Mouse (Mus musculus) heart, postnatal 14 days (tissue): ENCODE results near the gene Pcp4. TPM values are rescaled to one million over a fixed set of nuclear protein-coding genes. Genes with fewer than 3 reads are reported as not detected.

ENCODE experiments used
- DNase-seq, 2 experiments: peaks; one replicate each; pipeline ENCODE4 v3.0.0; 2021 to 2022
- intact Hi-C: fragments of 180-260 bp; cut with DNase I; formaldehyde crosslinking; loops from one replicate; pipeline ENCODE4 v1.15.1; 2025
- total RNA-seq, 2 experiments: library from RNA; stranded (reverse); gene quantifications; 2 replicates each; pipeline ENCODE4 v1.2.3; 2021

The Pcp4 gene
- total RNA-seq, 2 experiments from 2014 or later, result 1.4 to 2.3 TPM

DNA sequence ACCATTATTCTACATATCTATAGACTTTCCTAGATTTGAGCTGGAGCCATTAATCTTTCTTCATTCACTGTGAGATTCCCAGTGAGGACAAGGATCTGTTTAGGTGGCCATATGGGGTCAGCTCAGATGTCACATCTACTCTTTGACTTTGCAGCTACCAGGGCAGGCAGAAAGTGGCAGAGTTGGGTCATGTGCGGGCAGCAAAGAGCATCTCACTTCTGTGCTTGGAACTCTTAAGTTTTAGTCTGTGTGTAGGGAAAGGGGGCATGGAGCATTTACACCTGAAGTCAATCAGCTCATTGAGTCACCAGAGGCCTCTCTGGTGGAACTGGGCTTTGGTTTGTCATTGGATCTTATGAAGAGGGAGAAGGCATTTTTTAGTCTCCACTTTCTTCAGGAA lies 90.9 kb downstream of the Pcp4 start:
- DNase-seq, result no peak
- intact Hi-C loops, result no loop called here

DNA sequence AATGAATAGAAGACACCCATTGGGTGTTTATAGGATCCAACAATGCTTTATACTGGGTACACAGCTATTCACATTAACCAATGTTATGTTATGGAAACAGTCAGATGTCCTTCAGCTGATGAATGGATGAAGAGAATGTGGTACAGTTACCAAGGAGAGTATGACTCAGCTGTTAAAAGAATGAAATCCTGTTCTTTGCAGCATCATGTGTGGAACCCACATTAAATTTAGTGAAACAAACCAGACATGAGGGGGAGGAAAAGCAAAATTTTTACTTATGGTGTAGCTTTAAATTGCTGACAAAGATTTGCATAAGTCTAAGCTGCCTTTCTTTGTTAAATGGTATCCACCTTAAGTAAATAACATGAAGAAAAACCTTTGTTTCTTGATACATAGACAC lies 92.4 kb downstream of the Pcp4 start:
- no peak for DNase-seq
- intact Hi-C loops, result no loop called here

DNA sequence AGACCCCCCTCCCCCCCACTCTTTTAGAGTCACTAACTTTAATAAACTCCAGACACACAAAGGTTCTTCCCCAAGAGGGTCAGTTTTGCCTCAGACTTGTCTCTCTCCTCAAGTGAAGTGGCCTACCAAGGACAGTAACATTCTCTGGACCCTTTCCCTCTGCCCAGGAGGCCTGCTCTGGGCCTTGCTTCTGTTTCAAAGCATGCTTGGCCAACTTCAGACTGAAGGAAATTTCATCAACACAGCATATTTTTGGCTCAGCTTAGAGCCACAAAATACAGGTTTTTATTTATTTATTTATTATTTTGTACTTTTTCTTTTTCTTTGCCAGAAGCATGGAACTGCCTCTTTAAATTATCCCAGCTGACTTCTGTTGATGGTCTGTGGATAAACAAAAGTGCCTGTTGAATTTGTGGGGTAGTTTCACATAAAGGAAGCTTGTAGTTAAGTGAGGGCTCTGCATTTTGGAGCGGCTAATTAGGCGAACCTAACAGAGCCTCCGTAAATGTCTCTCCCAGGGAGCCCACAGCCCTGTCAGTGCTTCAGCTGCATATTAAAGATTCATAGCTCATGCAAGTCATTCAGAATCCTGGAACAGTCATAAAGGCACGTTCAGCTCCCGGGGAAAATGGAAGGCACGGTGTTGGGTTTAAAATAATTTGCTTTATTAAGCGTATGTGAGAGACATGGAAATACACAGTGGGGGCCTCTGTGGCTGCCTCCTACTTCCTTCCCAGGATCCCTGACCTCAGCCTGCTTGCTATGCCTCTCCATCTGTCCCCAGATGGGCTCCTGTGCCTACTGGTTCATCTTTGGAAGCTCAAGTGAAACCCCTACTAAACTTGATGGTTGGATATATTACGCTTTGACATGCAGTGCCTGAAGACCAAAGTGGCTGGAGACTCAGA lies 96.2 kb downstream of the Pcp4 start:
- intact Hi-C loops, result no loop called here
- no peak for DNase-seq

DNA sequence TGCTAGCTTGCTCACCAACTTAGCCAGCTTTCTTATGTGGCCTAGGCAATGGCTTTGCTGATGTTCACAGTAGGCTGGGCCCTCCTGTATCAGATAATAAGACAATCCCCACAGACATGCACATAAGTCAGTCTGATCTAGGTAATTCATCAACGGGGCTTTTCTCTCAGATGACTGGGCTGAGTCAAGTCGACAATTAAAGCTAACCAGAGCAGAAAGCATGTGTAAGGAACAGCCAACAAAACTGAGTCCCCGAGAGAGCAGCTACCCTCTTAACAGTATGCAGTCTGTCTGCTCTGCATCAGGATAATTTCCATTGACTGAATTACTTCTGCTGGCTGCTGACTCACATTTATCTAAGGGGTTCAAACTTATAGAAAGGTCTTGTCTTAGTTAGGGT lies 100.0 kb downstream of the Pcp4 start:
- no peak for DNase-seq
- intact Hi-C loops, result no loop called here

Other genes starting within 250 kb of the Pcp4 start
- gene B3galt5, start 231.8 kb upstream of the Pcp4 start, total RNA-seq, result under 1 TPM in 1 of 2 experiments, not detected in 1; 0.10 TPM
- not detected for gene Itgb2l, start 24.0 kb upstream of the Pcp4 start, total RNA-seq